Mouse (Mus musculus) embryonic facial prominence, embryonic 12.5 days (tissue): Measurements from ENCODE around the gene Zfp420. TPM values are rescaled to one million over a fixed set of nuclear protein-coding genes. Genes with fewer than 3 reads are reported as not detected.

Experiments used
- microRNA-seq: library from miRNA; unstranded; fragments of <30 nt; microRNA quantifications from one replicate; pipeline ENCODE4, GENCODE M21; 2017
- polyA plus RNA-seq: library from polyadenylated mRNA; unstranded; fragments of >200 nt; fragmentation: Nextera tagmentation; extraction: Ambion mirVana; gene quantifications from 2 replicates; pipeline ENCODE4 v1.2.1, GENCODE M21; 2016

Gene Zfp420
- polyA plus RNA-seq, 1 experiment from 2014 or later: 10.3 TPM

Small RNA genes lying within 50 kb of the gene (microRNA-seq; reads per million reads assigned to microRNA genes)
- 0.54 reads per million for gene Mir7668

Other genes starting within 250 kb of the Zfp420 start
- not detected in 2 replicates for gene Catsperg2, start 132.9 kb upstream of the Zfp420 start, polyA plus RNA-seq
- 12.6 and 14.6 TPM in 2 replicates for gene Zfp84, start 91.4 kb upstream of the Zfp420 start, polyA plus RNA-seq
- 10.8 and 11.1 TPM in 2 replicates for gene Zfp30, start 76.0 kb upstream of the Zfp420 start, polyA plus RNA-seq
- gene Zfp790, start 43.9 kb upstream of the Zfp420 start, polyA plus RNA-seq: 17.0 and 20.0 TPM in 2 replicates
- 8.5 and 8.7 TPM in 2 replicates for gene Zfp940, start 6.3 kb upstream of the Zfp420 start, polyA plus RNA-seq
- 12.1 and 14.4 TPM in 2 replicates for gene Zfp27, start 46.6 kb downstream of the Zfp420 start, polyA plus RNA-seq
- 6.7 and 7.5 TPM in 2 replicates for gene Zfp383, start 48.2 kb downstream of the Zfp420 start, polyA plus RNA-seq
- 17.2 and 18.0 TPM in 2 replicates for gene Zfp74, start 94.1 kb downstream of the Zfp420 start, polyA plus RNA-seq
- 20.4 and 23.2 TPM in 2 replicates for gene Zfp568, start 124.0 kb downstream of the Zfp420 start, polyA plus RNA-seq
- 5.7 and 6.3 TPM in 2 replicates for gene Zfp14, start 191.4 kb downstream of the Zfp420 start, polyA plus RNA-seq
- gene Zfp82, start 212.9 kb downstream of the Zfp420 start, polyA plus RNA-seq: 5.2 and 7.7 TPM in 2 replicates
- gene Gm26920, start 230.4 kb downstream of the Zfp420 start, polyA plus RNA-seq: 3.3 and 4.4 TPM in 2 replicates
- gene Zfp566, start 230.5 kb downstream of the Zfp420 start, polyA plus RNA-seq: 16.3 and 19.5 TPM in 2 replicates
- 148 and 151 TPM in 2 replicates for gene Zfp260, start 234.8 kb downstream of the Zfp420 start, polyA plus RNA-seq